ENCODE assay signal across 21 mouse cellular contexts in the genomic region with DNA sequence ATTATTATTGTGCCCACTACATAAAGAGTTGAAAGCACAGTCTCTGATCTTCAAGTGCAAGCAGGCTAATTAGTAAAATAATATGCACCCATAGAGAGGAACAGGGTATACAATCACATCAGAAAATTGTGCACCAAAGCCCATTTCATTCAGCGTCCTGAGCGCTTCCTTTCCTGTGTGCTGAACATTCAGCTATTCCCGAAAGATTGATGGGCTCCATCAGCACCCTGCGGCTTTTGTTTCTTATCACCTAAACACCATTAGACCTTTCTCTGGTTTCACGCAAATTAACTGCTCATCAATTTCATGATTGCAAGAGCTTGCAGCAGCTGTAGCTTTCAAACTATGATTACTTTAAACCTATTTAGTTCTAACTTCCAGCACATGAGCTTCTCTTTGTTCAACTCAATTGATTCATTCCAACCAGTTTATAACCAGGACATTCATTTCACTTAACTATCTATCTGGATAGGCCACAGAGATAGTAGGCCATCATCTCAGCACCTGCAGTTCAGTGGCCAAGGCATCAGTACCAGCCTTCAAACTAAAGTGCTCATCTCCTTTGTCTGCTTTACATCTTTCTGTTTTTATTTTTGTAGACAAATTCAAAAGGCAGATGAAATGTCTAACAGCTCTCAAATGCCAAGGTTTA. TPM values are rescaled to one million over a fixed set of nuclear protein-coding genes. Genes with fewer than 3 reads are reported as not detected.
DNase-seq lines count a peak whose midpoint lies in the region; ATAC-seq and TF ChIP-seq lines count a peak whose summit lies in the region.
"Had no signal": no experiment of that assay in that cellular context is flagged by ENCODE, and none has a peak within 500 bp of the region (broad histone marks: within the 10 kb centered on the region; RNA-seq: fewer than 3 reads in every experiment).

No protein-coding gene starts in this region.

- no peak for TF ChIP-seq POLR2A in brain, embryonic 14.5 days (IDR thresholded peaks at IDR 0.05; ENCODE audit: borderline replicate concordance, extremely low read depth, insufficient read depth, insufficient read length, poor library complexity, severe bottlenecking)

- no peak overlapping the region for H3K9ac ChIP-seq in hindbrain, embryonic 11.5 days (ENCODE audit: low read depth, low read length)
- H3K9ac ChIP-seq in hindbrain, embryonic 13.5 days, result no peak overlapping the region
- H3K9ac ChIP-seq: forebrain, embryonic 13.5 days; forebrain, postnatal 0 days; heart, embryonic 15.5 days; hindbrain, embryonic 15.5 days had no signal

- no peak overlapping the region for H3K4me3 ChIP-seq in hindbrain, embryonic 11.5 days (ENCODE audit: low read depth, low read length)
- no peak overlapping the region for H3K4me3 ChIP-seq in hindbrain, embryonic 10.5 days
- H3K4me3 ChIP-seq in hindbrain, embryonic 13.5 days, result no peak overlapping the region
- H3K4me3 ChIP-seq: forebrain, embryonic 13.5 days; heart, adult 2 months; heart, embryonic 15.5 days; hindbrain, embryonic 15.5 days had no signal

- peak; percentile 83 for ATAC-seq in hindbrain, embryonic 11.5 days (ENCODE audit: low FRiP score)
- peak; percentile 71; the same call in 1 of the 2 replicates for ATAC-seq in hindbrain, embryonic 13.5 days (ENCODE audit: low FRiP score)
- ATAC-seq: forebrain, embryonic 13.5 days; forebrain, postnatal 0 days had no signal

- H3K4me1 ChIP-seq in hindbrain, embryonic 11.5 days (replicated peaks; ENCODE audit: control insufficient read depth, insufficient read depth, low read length), result no peaks in the 10 kb centered on the region
- H3K4me1 ChIP-seq in hindbrain, embryonic 10.5 days (replicated peaks), result no peaks in the 10 kb centered on the region
- peaks cover 6% of the 10 kb centered on the region; the same call in 1 of the 2 replicates for H3K4me1 ChIP-seq in hindbrain, embryonic 13.5 days (replicated peaks)
- H3K4me1 ChIP-seq: forebrain, embryonic 13.5 days; heart, embryonic 15.5 days; hindbrain, embryonic 15.5 days had no signal

- H3K4me2 ChIP-seq in hindbrain, embryonic 11.5 days (replicated peaks; ENCODE audit: low read depth, low read length), result no peak overlapping the region
- H3K4me2 ChIP-seq in hindbrain, embryonic 13.5 days, result no peak overlapping the region
- H3K4me2 ChIP-seq: forebrain, embryonic 13.5 days; heart, embryonic 11.5 days; heart, embryonic 15.5 days; hindbrain, embryonic 15.5 days had no signal

- WGBS in hindbrain, embryonic 11.5 days, result 43% methylated on average over 5 of the region's 5 CpGs
- WGBS in hindbrain, embryonic 10.5 days, result 76% methylated on average over 5 of the region's 5 CpGs
- 33% methylated on average over 5 of the region's 5 CpGs for WGBS in hindbrain, embryonic 13.5 days

- H3K27ac ChIP-seq in hindbrain, embryonic 11.5 days (ENCODE audit: low read depth, low read length), result no peak overlapping the region
- no peak overlapping the region for H3K27ac ChIP-seq in hindbrain, embryonic 10.5 days
- peak overlapping the region; percentile 25; the same call in 1 of the 2 replicates for H3K27ac ChIP-seq in hindbrain, embryonic 13.5 days
- H3K27ac ChIP-seq: forebrain, embryonic 13.5 days; heart, adult 2 months; heart, embryonic 15.5 days; hindbrain, embryonic 15.5 days had no signal

- peak; percentile 44 for DNase-seq in hindbrain, embryonic 11.5 days (ENCODE audit: low spot score)
- DNase-seq in hindbrain, embryonic 10.5 days (ENCODE audit: low spot score), result no peak
- DNase-seq in brain, embryonic 14.5 days (ENCODE audit: low read depth), result peak; percentile 22
- peak; percentile 37 for DNase-seq in mesoderm, embryonic 11.5 days (ENCODE audit: low read depth, low spot score)
- no peak for DNase-seq in cerebellum, adult 9-10 months
- no peak for DNase-seq in liver
- DNase-seq in layer of hippocampus, adult 9-11 months, result no peak
- DNase-seq: adrenal gland, adult 8-10 months; cerebellum, adult 11-12 months; cerebellum, adult 9-11 months; cerebellum, postnatal 36 days; forebrain, postnatal 0 days; gastrocnemius, postnatal 14 days; heart, adult 2 months; kidney, adult 11 months had no signal

- TF ChIP-seq CTCF in brain, embryonic 14.5 days (IDR thresholded peaks at IDR 0.05; ENCODE audit: borderline replicate concordance, extremely low read depth, insufficient read depth, insufficient read length), result no peak

- H3K36me3 ChIP-seq in hindbrain, embryonic 11.5 days (ENCODE audit: control insufficient read depth, insufficient read depth, low read length), result no peaks in the 10 kb centered on the region
- H3K36me3 ChIP-seq in hindbrain, embryonic 10.5 days, result no peaks in the 10 kb centered on the region
- no peaks in the 10 kb centered on the region for H3K36me3 ChIP-seq in hindbrain, embryonic 13.5 days
- H3K36me3 ChIP-seq: heart, embryonic 15.5 days; hindbrain, embryonic 15.5 days had no signal

- no peaks in the 10 kb centered on the region for H3K27me3 ChIP-seq in hindbrain, embryonic 11.5 days (ENCODE audit: control insufficient read depth, insufficient read depth, low read length)
- no peaks in the 10 kb centered on the region for H3K27me3 ChIP-seq in hindbrain, embryonic 10.5 days (ENCODE audit: insufficient read depth, poor library complexity, severe bottlenecking)
- no peaks in the 10 kb centered on the region for H3K27me3 ChIP-seq in hindbrain, embryonic 13.5 days
- H3K27me3 ChIP-seq: CH12.LX; forebrain, embryonic 13.5 days; heart, embryonic 15.5 days; hindbrain, embryonic 15.5 days had no signal

- no peaks in the 10 kb centered on the region for H3K9me3 ChIP-seq in hindbrain, embryonic 11.5 days (ENCODE audit: control insufficient read depth, low read length)
- H3K9me3 ChIP-seq in hindbrain, embryonic 10.5 days, result no peaks in the 10 kb centered on the region
- no peaks in the 10 kb centered on the region for H3K9me3 ChIP-seq in hindbrain, embryonic 13.5 days
- H3K9me3 ChIP-seq: forebrain, embryonic 13.5 days; heart, embryonic 15.5 days; hindbrain, embryonic 15.5 days had no signal

RNA-seq across cellular contexts. Expression of gene Adarb2, which starts 45.5 kb away (rescaled TPM):
- polyA plus RNA-seq in hindbrain, embryonic 11.5 days (2014; fragmentation: Nextera tagmentation; extraction: Ambion mirVana), result 10.0 and 19.3 TPM in 2 replicates
- 3.8 and 10.3 TPM in 2 replicates for polyA plus RNA-seq in hindbrain, embryonic 10.5 days (2016; fragmentation: Nextera tagmentation; extraction: Ambion mirVana)
- polyA plus RNA-seq in brain, embryonic 14.5 days (2012; rRNA removed), result 11.3 and 18.8 TPM in 2 replicates
- 28.9 and 30.5 TPM in 2 replicates for polyA plus RNA-seq in hindbrain, embryonic 13.5 days (2015; fragmentation: Nextera tagmentation; extraction: Ambion mirVana)
- polyA plus RNA-seq: heart, adult 2 months had no signal

Comparison
In these comparisons a context has a peak if more than half of its experiments do, and no peak if none do; other contexts are left out.
1. DNase-seq: peak in hindbrain, embryonic 11.5 days (single experiment), brain, embryonic 14.5 days (single experiment) and mesoderm, embryonic 11.5 days (single experiment); none in hindbrain, embryonic 10.5 days (single experiment), cerebellum, adult 9-10 months (single experiment), liver (single experiment) and layer of hippocampus, adult 9-11 months (single experiment).